Mouse (Mus musculus) kidney, adult 2 months (tissue): ENCODE measurements at regions not wholly inside any gene's neighbourhood (a gene's known extent, or its start where the extent isn't known, plus 50 kb on each side); places are given as distances from the start of the nearest gene placed in this dataset.

Experiments
- CTCF ChIP-seq: fragments of 200-500 bp; conservative IDR thresholded peaks from 2 replicates; pipeline ENCODE4 v1.5.1; 2011; ENCODE audit warnings: low read depth, mild to moderate bottlenecking, control low read depth, low read length, moderate library complexity, mixed read lengths; ENCODE audit not compliant: insufficient read depth, insufficient read length
- POLR2A ChIP-seq: fragments of 200-500 bp; IDR thresholded peaks from one replicate; pipeline ENCODE4 v1.6.1; 2011; ENCODE audit warnings: low read depth, low read length, control low read depth

GRCm38 (mm10) chr10:96298566-96298965 is 162.2 kb downstream of the Gm5426 start:
- no peak for TF ChIP-seq CTCF
- TF ChIP-seq POLR2A = no peak
